Mouse (Mus musculus): Measurements from ENCODE around the gene Pbsn. TPM values are rescaled to one million over a fixed set of nuclear protein-coding genes. Genes with fewer than 3 reads are reported as not detected.

Pbsn gene
- total and polyA plus RNA-seq, 2 experiments from 2014 or later, result not detected

GRCm38 (mm10) chrX:77802293-77802692, 51.1 kb downstream of the Pbsn start:
- DNase-seq (ENCODE audit: low spot score) (no peak), ATAC-seq (ENCODE audit: insufficient read depth, low read depth) (no peak)
- H3K36me3 ChIP-seq (replicated peaks; ENCODE audit: control insufficient read depth, insufficient read depth, low read length), result no peaks in the 10 kb centered on the region
- no peaks in the 10 kb centered on the region for H3K4me1 ChIP-seq (ENCODE audit: control insufficient read depth, insufficient read depth)
- H3K4me3 ChIP-seq (ENCODE audit: low read depth, low read length), result no peak overlapping the region
- TF ChIP-seq EP300 (IDR thresholded peaks at IDR 0.05; ENCODE audit: low read depth) (no peak), CTCF (IDR thresholded peaks at IDR 0.05; ENCODE audit: low read depth) (no peak)
- WGBS, result 65% methylated on average over 2 of the region's 2 CpGs
- no peaks in the 10 kb centered on the region for H3K9me3 ChIP-seq (replicated peaks; ENCODE audit: control insufficient read depth, low read length)
- no peak overlapping the region for H3K4me2 ChIP-seq (ENCODE audit: low read depth, low read length)
- no peaks in the 10 kb centered on the region for H3K27me3 ChIP-seq (ENCODE audit: control insufficient read depth, insufficient read depth, low read length)
- no peak overlapping the region for H3K9ac ChIP-seq (replicated peaks; ENCODE audit: low read depth, low read length)
- H3K27ac ChIP-seq (ENCODE audit: low read depth), result no peak overlapping the region

- DNase-seq (ENCODE audit: low spot score) (no peak), ATAC-seq (ENCODE audit: insufficient read depth, low read depth) (no peak)
- H3K36me3 ChIP-seq (replicated peaks; ENCODE audit: control insufficient read depth, insufficient read depth, low read length), result no peaks in the 10 kb centered on the region
- no peak overlapping the region for H3K4me3 ChIP-seq (ENCODE audit: low read depth, low read length)
- TF ChIP-seq EP300 (IDR thresholded peaks at IDR 0.05; ENCODE audit: low read depth), result no peak
- no peak for TF ChIP-seq CTCF (IDR thresholded peaks at IDR 0.05; ENCODE audit: low read depth)
- H3K4me2 ChIP-seq (ENCODE audit: low read depth, low read length), result no peak overlapping the region
- no peaks in the 10 kb centered on the region for H3K27me3 ChIP-seq (ENCODE audit: control insufficient read depth, insufficient read depth, low read length)
- no peak overlapping the region for H3K9ac ChIP-seq (replicated peaks; ENCODE audit: low read depth, low read length)
- no peak overlapping the region for H3K27ac ChIP-seq (ENCODE audit: low read depth)
- no peaks in the 10 kb centered on the region for H3K4me1 ChIP-seq (ENCODE audit: control insufficient read depth, insufficient read depth)
- H3K9me3 ChIP-seq (replicated peaks; ENCODE audit: control insufficient read depth, low read length), result no peaks in the 10 kb centered on the region
- 19% methylated on average over 1 of the region's 1 CpGs for WGBS
Measured at GRCm38 (mm10) chrX:77801543-77801942, 51.9 kb downstream of the Pbsn start.

GRCm38 (mm10) chrX:77799554-77799953, 53.9 kb downstream of the Pbsn start:
- ATAC-seq (ENCODE audit: insufficient read depth, low read depth), result no peak
- Histone ChIP-seq H3K36me3 (replicated peaks; ENCODE audit: control insufficient read depth, insufficient read depth, low read length) (no peaks in the 10 kb centered on the region), H3K4me2 (ENCODE audit: low read depth, low read length) (no peak overlapping the region), H3K4me3 (ENCODE audit: low read depth, low read length) (no peak overlapping the region), H3K9ac (replicated peaks; ENCODE audit: low read depth, low read length) (no peak overlapping the region), H3K9me3 (replicated peaks; ENCODE audit: control insufficient read depth, low read length) (no peaks in the 10 kb centered on the region), H3K4me1 (ENCODE audit: control insufficient read depth, insufficient read depth) (0 out of 2 replicates have a peak, but pooled peaks cover 2% of the 10 kb centered on the region), H3K27me3 (ENCODE audit: control insufficient read depth, insufficient read depth, low read length) (no peaks in the 10 kb centered on the region), H3K27ac (ENCODE audit: low read depth) (no peak overlapping the region)
- TF ChIP-seq CTCF (IDR thresholded peaks at IDR 0.05; ENCODE audit: low read depth), result no peak
- no peak for TF ChIP-seq EP300 (IDR thresholded peaks at IDR 0.05; ENCODE audit: low read depth)
- DNase-seq (ENCODE audit: low spot score), result no peak
- 70% methylated on average over 3 of the region's 3 CpGs for WGBS

GRCm38 (mm10) chrX:77797801-77798200, 55.6 kb downstream of the Pbsn start:
- no peak for TF ChIP-seq EP300 (IDR thresholded peaks at IDR 0.05; ENCODE audit: low read depth)
- TF ChIP-seq CTCF (IDR thresholded peaks at IDR 0.05; ENCODE audit: low read depth), result no peak
- no peak for ATAC-seq (ENCODE audit: insufficient read depth, low read depth)

GRCm38 (mm10) chrX:77796916-77797315, 56.5 kb downstream of the Pbsn start:
- H3K36me3 ChIP-seq (replicated peaks; ENCODE audit: control insufficient read depth, insufficient read depth, low read length), result no peaks in the 10 kb centered on the region
- no peak for DNase-seq (ENCODE audit: low spot score)
- no peak for ATAC-seq (ENCODE audit: insufficient read depth, low read depth)
- H3K4me1 ChIP-seq (ENCODE audit: control insufficient read depth, insufficient read depth), result 0 out of 2 replicates have a peak, but pooled peaks cover 7% of the 10 kb centered on the region
- H3K27ac ChIP-seq (ENCODE audit: low read depth), result no peak overlapping the region
- no peak for TF ChIP-seq CTCF (IDR thresholded peaks at IDR 0.05; ENCODE audit: low read depth)
- no peak for TF ChIP-seq EP300 (IDR thresholded peaks at IDR 0.05; ENCODE audit: low read depth)
- H3K4me2 ChIP-seq (ENCODE audit: low read depth, low read length), result no peak overlapping the region; the same call in 1 of the 2 replicates
- no peak overlapping the region; the same call in 1 of the 2 replicates for H3K4me3 ChIP-seq (ENCODE audit: low read depth, low read length)
- WGBS, result 58% methylated on average over 1 of the region's 1 CpGs
- H3K27me3 ChIP-seq (ENCODE audit: control insufficient read depth, insufficient read depth, low read length), result no peaks in the 10 kb centered on the region
- no peak overlapping the region for H3K9ac ChIP-seq (replicated peaks; ENCODE audit: low read depth, low read length)
- no peaks in the 10 kb centered on the region for H3K9me3 ChIP-seq (replicated peaks; ENCODE audit: control insufficient read depth, low read length)

More at GRCm38 (mm10) chrX:77797801-77798200, 55.6 kb downstream of the Pbsn start:
- no peak overlapping the region for H3K9ac ChIP-seq (replicated peaks; ENCODE audit: low read depth, low read length)
- H3K4me1 ChIP-seq (ENCODE audit: control insufficient read depth, insufficient read depth), result 0 out of 2 replicates have a peak, but pooled peaks cover 7% of the 10 kb centered on the region
- H3K4me3 ChIP-seq (ENCODE audit: low read depth, low read length), result no peak overlapping the region
- no peak overlapping the region for H3K4me2 ChIP-seq (ENCODE audit: low read depth, low read length)
- no peaks in the 10 kb centered on the region for H3K27me3 ChIP-seq (ENCODE audit: control insufficient read depth, insufficient read depth, low read length)
- H3K27ac ChIP-seq (ENCODE audit: low read depth), result no peak overlapping the region
- H3K36me3 ChIP-seq (replicated peaks; ENCODE audit: control insufficient read depth, insufficient read depth, low read length), result no peaks in the 10 kb centered on the region
- no peaks in the 10 kb centered on the region for H3K9me3 ChIP-seq (replicated peaks; ENCODE audit: control insufficient read depth, low read length)
- no peak for DNase-seq (ENCODE audit: low spot score)

GRCm38 (mm10) chrX:77796238-77796835, 57.1 kb downstream of the Pbsn start, which contains the start of gene Prkx:
Gene Prkx, minus strand, starts transcription at chrX:77796278.
- H3K9me3 ChIP-seq (replicated peaks; ENCODE audit: control insufficient read depth, low read length), result no peaks in the 10 kb centered on the region
- peak within 1 kb of the TSS; percentile 76 for H3K4me2 ChIP-seq (ENCODE audit: low read depth, low read length)
- no peaks in the 10 kb centered on the region for H3K36me3 ChIP-seq (replicated peaks; ENCODE audit: control insufficient read depth, insufficient read depth, low read length)
- TF ChIP-seq EP300 (IDR thresholded peaks at IDR 0.05; ENCODE audit: low read depth) (no peak), CTCF (IDR thresholded peaks at IDR 0.05; ENCODE audit: low read depth) (no peak)
- H3K27me3 ChIP-seq (ENCODE audit: control insufficient read depth, insufficient read depth, low read length), result no peaks in the 10 kb centered on the region
- H3K9ac ChIP-seq (replicated peaks; ENCODE audit: low read depth, low read length), result peak within 1 kb of the TSS; percentile 64
- WGBS, result 22% methylated on average over 17 of the region's 19 CpGs
- H3K4me3 ChIP-seq (ENCODE audit: low read depth, low read length), result peak within 1 kb of the TSS; percentile 66
- ATAC-seq (ENCODE audit: insufficient read depth, low read depth), result peak; percentile 63
- H3K27ac ChIP-seq (ENCODE audit: low read depth), result peak within 1 kb of the TSS; percentile 86
- DNase-seq (ENCODE audit: low spot score), result no peak
- H3K4me1 ChIP-seq (ENCODE audit: control insufficient read depth, insufficient read depth), result 0 out of 2 replicates have a peak, but pooled peaks cover 7% of the 10 kb centered on the region
